Mouse (Mus musculus) left cerebral cortex, postnatal 4 days (tissue): Measurements from ENCODE around the gene Eva1c. TPM values are rescaled to one million over a fixed set of nuclear protein-coding genes. Genes with fewer than 3 reads are reported as not detected.

ENCODE experiments used
- DNase-seq: peaks from one replicate; pipeline ENCODE4 v3.0.0-alpha.2; 2022
- intact Hi-C: fragments of 180-260 bp; cut with DNase I; formaldehyde crosslinking; loops from one replicate; pipeline ENCODE4 v1.15.1; 2025
- total RNA-seq, 2 experiments: library from RNA; stranded (reverse); gene quantifications; 2 replicates each; pipeline ENCODE4 v1.2.3; 2021

Gene Eva1c
- total RNA-seq, 2 experiments from 2014 or later, result 0.96 to 1.4 TPM

DNA sequence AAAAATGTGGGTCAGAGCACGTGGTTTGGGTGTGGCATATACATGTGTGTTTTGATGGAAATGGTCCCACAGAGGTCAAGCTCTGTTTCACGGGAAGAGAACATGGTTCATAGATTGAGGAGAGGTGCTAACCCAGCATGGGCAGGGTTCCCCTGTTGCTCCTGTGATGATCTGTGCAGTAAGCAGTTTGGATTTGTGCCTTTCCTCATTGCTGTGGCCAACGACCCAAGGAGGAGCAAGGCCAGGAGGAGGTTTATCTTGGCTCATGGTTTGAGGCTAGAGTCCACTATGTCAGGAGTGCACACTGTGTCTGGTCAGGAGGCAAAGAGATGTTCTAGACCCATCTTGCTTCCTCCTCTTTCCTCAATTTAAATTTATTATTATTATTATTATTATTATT, 36.5 kb downstream of the Eva1c start:
- intact Hi-C loops, result no loop called here
- no peak for DNase-seq

DNA sequence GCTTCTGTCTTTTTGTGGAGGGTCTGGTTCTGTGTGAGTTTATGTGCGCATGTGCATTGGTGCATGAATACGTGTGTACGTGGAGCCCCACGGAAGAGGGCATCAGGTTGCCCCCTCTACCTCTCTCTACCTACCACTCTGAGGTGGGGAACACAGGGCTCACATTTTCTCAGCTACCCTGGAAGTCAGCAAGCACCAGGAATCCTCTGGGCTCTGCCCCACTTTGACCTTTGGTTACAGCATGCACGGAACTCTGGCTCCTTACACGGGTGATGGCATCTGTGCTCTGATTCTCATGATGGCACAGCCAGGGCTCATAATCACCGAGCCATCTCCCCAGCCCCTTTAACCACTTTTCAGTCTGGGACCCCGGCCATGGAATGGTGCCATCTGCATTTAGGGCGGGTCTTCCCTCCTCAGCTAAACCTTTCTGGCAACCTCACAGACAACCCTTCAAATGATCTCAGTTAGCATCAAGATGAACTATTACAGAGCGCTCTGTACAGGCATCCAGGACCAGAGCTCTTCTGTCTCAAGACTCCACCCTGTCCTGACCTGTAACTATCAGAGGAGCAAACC, 37.0 kb downstream of the Eva1c start:
- DNase-seq, result peak; percentile 51
- intact Hi-C loops, result no loop called here

DNA sequence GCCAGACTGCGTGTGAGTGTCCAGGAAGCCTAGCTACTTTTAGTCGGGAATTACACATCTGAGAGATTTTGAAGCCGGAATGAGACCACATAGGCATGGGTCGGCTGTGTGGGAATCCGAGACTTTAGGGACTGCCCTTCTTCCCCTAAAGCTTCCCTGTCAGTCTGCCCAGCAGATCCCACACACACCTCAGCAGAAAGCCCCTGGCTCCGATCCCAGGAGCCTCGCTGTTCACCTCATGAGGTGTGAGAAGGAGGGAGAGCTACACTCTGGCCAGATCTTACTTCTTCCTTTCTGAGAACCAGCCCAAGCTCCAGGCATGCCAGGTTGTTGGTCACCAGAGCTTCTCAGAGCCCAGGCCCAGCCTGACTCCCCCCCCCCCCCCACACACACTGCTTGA, 38.2 kb downstream of the Eva1c start:
- intact Hi-C loops, result no loop called here
- DNase-seq, result no peak

DNA sequence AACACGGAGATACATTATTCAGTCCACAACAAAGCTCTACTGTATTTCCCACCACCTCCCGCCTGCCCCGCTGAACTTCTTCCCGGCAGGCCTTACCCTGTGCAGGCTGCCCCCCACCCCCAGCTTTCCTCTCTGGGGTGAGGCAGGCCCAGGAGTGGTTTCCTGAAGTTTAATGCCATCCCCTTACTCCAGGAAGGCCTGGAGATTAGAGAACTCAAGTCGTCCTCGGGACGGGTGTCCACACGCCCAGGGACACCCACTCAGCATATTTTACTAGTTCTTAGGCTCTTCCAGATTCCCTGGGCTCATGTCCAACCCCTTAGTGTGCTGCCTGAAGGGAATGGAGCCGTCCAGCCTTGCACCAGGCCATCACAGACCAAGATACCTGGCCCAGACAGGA, 39.1 kb downstream of the Eva1c start:
- intact Hi-C loops, result no loop called here
- DNase-seq, result no peak

GRCm38 (mm10) chr16:90868129-90868528, 41.6 kb downstream of the Eva1c start:
- intact Hi-C loops, result no loop called here
- DNase-seq, result no peak

- no peak for DNase-seq
- intact Hi-C loops, result no loop called here
Observed at GRCm38 (mm10) chr16:90869361-90869760, 42.8 kb downstream of the Eva1c start.

- intact Hi-C loops, result no loop called here
- DNase-seq, result no peak
Observed at GRCm38 (mm10) chr16:90872936-90873335, 46.4 kb downstream of the Eva1c start.

- intact Hi-C loops, result no loop called here
- DNase-seq, result no peak
Observed at GRCm38 (mm10) chr16:90874536-90874935, 48.0 kb downstream of the Eva1c start.

DNA sequence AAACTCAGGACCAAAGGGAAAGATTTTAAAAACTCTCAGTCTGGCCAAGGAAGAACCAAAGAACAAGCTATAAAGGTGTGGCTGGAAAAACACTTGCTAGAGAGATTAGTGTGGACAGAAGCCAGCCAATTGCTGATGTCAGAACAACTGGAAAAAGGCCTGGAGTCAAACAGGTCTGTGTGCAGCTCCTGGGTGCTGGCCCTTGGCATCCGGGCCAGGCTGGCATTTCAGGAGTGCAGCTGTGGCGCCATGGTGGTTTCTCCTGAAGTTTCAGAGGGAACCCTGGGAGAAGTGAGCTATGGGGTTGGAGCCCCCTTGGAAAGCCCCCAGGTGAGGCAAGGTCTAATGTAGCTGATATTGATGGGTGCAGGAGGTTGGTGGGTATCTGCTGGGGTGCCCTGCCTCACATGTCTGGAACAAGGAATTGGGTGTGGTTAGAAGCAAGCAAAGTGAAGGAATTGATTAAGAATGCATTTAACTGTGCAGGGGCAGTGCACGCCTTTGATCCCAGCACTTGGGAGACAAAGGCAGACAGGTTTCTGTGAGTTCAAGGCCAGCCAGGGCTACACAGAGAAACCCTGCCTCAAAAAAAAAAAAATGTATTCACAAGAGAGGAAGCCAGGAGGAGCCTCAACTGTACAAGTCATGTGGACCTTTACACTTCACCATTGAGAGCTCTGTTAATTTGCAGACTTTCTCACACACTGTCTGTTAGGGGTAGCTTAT, 51.8 kb downstream of the Eva1c start:
- no peak for DNase-seq

GRCm38 (mm10) chr16:90882501-90882977, 56.0 kb downstream of the Eva1c start:
- DNase-seq, result peak; percentile 37
- intact Hi-C loops, result no loop called here

More for the DNA sequence above, 51.8 kb downstream of the Eva1c start:
- intact Hi-C loops, result no loop called here

- intact Hi-C loops, result no loop called here
- DNase-seq, result no peak
Observed at GRCm38 (mm10) chr16:90885351-90885750, 58.8 kb downstream of the Eva1c start.

DNA sequence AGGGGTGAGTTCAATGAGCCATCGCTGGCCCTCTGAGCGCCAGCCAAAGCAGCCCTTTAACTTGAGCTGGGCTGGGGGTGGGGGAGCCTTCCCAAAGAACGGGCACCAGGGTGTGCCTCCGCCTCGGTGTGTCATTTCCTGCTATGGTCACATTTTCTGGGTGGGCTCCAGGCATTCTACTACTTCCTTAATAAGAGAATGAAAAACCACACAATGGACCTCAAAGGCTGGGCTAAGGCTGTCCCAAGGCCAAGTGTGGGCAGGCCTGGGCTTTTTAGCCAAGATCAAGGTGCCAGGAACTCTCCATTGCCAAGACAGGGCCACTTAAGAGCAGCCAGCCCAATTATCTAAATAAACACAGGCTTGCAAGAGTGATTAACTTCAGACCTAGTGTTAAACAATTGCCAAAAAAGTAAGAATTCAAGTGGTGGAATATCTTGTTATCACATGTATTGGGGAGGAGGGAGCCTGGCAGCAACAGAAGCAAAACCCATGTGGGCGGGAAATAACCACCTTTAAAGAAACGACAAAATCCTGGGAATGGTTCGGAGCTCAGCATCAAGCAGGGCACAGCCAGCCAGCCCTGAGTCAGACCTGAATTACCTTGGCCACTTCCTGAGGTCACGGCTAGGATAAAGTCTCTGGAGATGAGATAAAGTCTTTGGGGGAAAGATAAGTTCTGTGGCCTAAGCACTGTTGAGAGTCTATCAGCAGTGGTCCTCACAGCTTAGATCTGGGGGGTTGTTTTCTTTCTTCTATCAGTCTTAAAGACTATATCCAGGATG, 59.5 kb downstream of the Eva1c start:
- no peak for DNase-seq
- intact Hi-C loops, result no loop called here

GRCm38 (mm10) chr16:90890683-90891082, 64.2 kb downstream of the Eva1c start:
- intact Hi-C loops, result no loop called here
- no peak for DNase-seq

- DNase-seq, result no peak
- intact Hi-C loops, result no loop called here
Observed at GRCm38 (mm10) chr16:90891601-90892000, 65.1 kb downstream of the Eva1c start.

GRCm38 (mm10) chr16:90892081-90892480, 65.6 kb downstream of the Eva1c start:
- intact Hi-C loops, result no loop called here
- no peak for DNase-seq

- intact Hi-C loops, result no loop called here
- no peak for DNase-seq
Observed at GRCm38 (mm10) chr16:90893019-90893418, 66.5 kb downstream of the Eva1c start.

- intact Hi-C loops, result no loop called here
- no peak for DNase-seq
Observed at GRCm38 (mm10) chr16:90893792-90894191, 67.3 kb downstream of the Eva1c start.

GRCm38 (mm10) chr16:90897651-90898050, 71.1 kb downstream of the Eva1c start:
- intact Hi-C loops, result no loop called here
- no peak for DNase-seq

GRCm38 (mm10) chr16:90899498-90899897, 73.0 kb downstream of the Eva1c start:
- intact Hi-C loops, result no loop called here
- no peak for DNase-seq

DNA sequence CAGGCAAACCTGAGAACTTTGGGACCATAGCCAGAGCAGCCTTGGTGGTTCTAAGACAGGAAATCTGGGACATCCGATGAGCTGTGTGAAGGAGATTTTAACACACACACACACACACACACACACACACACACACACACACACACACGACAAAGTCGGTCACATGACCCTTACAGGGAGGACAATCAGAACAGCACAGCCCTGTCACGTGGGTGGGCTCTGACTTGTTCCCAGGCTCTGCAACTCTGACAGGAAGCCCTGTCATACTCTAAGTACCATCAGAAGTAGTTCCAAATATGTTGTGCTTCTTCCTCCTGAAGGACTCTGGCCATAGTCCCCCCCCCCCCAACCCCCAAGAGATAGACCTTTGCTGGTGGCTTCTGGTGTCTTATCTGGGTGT, 74.8 kb downstream of the Eva1c start:
- intact Hi-C loops, result no loop called here
- DNase-seq, result no peak

GRCm38 (mm10) chr16:90903300-90903699, 76.8 kb downstream of the Eva1c start:
- intact Hi-C loops, result no loop called here
- no peak for DNase-seq

DNA sequence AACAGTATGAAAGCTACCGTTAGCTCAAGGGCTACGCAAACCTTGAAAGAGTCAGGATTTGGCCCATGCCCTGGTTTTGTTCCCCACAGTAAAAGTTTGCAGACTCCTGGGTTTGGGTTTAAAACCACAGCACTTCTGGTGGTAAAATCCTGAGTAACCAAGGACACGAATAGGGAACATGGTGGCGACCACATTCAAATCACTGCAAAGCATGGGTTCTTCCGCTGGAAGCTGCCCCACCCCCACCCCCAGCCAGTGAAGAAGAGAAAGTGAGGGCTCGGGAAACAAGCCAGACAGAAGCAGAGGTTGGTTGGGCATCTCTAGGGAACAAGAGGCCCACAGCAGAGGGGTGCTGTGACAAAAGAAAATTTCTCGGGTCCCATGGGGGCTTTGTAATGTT, 80.7 kb downstream of the Eva1c start:
- intact Hi-C loops, result no loop called here

More for the DNA sequence above, 80.7 kb downstream of the Eva1c start:
- DNase-seq, result no peak
